Mouse (Mus musculus) lung, postnatal 4 days (tissue): Measurements from ENCODE around the gene Lrig1.
"Not testable (repeated sequence)": the region's sequence is repeated elsewhere in the genome, so short reads cannot be mapped to it uniquely, and the experiment has no call there.

Experiments
- DNase-seq, 2 experiments: peaks; one replicate each; pipeline ENCODE4 v3.0.0; 2021

The Lrig1 gene

GRCm38 (mm10) chr6:94563203-94563940 lies 136.6 kb downstream of the Lrig1 start:
- DNase-seq = no peak

DNA sequence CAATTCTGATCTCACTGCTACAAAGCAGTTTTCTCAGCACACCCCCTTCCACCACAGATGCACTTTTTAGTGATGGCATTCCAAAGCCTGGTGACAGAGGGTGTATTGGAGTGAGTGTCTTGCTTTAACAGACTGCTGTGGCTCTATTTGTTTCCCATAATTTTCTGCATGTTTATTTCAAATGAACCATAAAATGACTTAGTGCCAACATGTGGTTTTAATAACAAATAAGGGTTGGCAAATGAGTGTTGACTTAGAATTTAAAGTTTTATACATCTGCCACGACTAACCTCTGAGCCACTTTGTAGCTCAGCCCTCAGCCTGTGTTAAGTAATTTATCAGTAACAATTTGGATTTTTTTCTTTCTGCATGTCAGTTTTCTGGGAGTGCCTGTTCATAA lies 138.6 kb downstream of the Lrig1 start:
- no peak for DNase-seq

- no peak for DNase-seq
Measured at GRCm38 (mm10) chr6:94560896-94561295, 139.1 kb downstream of the Lrig1 start.

- DNase-seq = not testable (repeated sequence)
Measured at GRCm38 (mm10) chr6:94558603-94559002, 141.4 kb downstream of the Lrig1 start.
